8 mouse cellular contexts compared by ENCODE assay signal in the genomic region with DNA sequence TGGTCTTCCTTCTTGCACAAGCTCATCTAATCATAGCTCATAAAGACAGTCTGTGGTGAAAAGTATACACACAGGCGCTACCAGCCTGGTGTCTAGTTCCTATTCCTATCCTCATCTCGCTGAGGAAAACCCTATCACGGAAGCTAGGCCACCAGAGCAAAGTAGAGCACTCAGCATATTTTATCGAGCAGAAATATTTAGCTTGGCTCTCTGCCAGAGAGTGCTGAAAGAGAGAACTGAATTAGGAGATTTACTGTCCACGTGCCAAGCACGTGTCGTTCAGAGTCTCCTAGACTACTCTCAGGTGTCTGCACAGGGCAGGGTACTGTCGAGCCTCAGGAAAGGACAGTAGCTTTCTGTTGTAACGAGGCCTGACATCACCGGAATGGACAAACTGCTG. TPM values are rescaled to one million over a fixed set of nuclear protein-coding genes. Genes with fewer than 3 reads are reported as not detected.
DNase-seq lines count a peak whose midpoint lies in the region; ATAC-seq and TF ChIP-seq lines count a peak whose summit lies in the region.

No protein-coding gene starts in this region.

- H3K4me2 ChIP-seq in heart, embryonic 16.5 days (ENCODE audit: low read depth, low read length) = 0 out of 2 replicates have a peak overlapping the region, but pooled peaks have one; percentile 7
- no peak overlapping the region for H3K4me2 ChIP-seq in liver, postnatal 0 days (ENCODE audit: low read depth, low read length)

- H3K27ac ChIP-seq in heart, embryonic 16.5 days (ENCODE audit: low read length) = no peak overlapping the region
- no peak overlapping the region for H3K27ac ChIP-seq in liver, postnatal 0 days (ENCODE audit: low read depth)

- no peak overlapping the region for H3K4me3 ChIP-seq in heart, embryonic 16.5 days (ENCODE audit: low read length)
- H3K4me3 ChIP-seq in liver, postnatal 0 days (ENCODE audit: low read depth, low read length) = no peak overlapping the region

- no peak for DNase-seq in frontal cortex, postnatal 25 days (ENCODE audit: low spot score in 2 of 2)
- DNase-seq in Muller cell, postnatal 12 days (ENCODE audit: inconsistent ontology term) = peak; percentile 59
- peak; percentile 57 for DNase-seq in liver, postnatal 0 days
- DNase-seq in spleen, adult 18-20 months = no peak
- DNase-seq in layer of hippocampus, adult 18-20 months (ENCODE audit: low spot score in 2 of 2) = no peak

- peaks cover 42% of the 10 kb centered on the region for H3K27me3 ChIP-seq in heart, embryonic 16.5 days (ENCODE audit: control insufficient read depth, insufficient read depth, low read length)
- H3K27me3 ChIP-seq in liver, postnatal 0 days (ENCODE audit: insufficient read depth, low read length) = peaks cover 3% of the 10 kb centered on the region; the same call in 1 of the 2 replicates

- no peak overlapping the region for H3K9ac ChIP-seq in heart, embryonic 16.5 days (ENCODE audit: low read length)
- no peak overlapping the region for H3K9ac ChIP-seq in liver, postnatal 0 days (replicated peaks)

- no peak for TF ChIP-seq CTCF in liver, postnatal 0 days (IDR thresholded peaks at IDR 0.05; ENCODE audit: low read depth)

- TF ChIP-seq EP300 in liver, postnatal 0 days (IDR thresholded peaks at IDR 0.05; ENCODE audit: low read depth) = no peak

- WGBS in heart, embryonic 16.5 days = 12% methylated on average over 10 of the region's 10 CpGs
- WGBS in liver, postnatal 0 days (ENCODE audit: insufficient replicate concordance) = 25% methylated on average over 10 of the region's 10 CpGs

- 0 out of 2 replicates have a peak, but pooled peaks have one; percentile 44 for ATAC-seq in frontal cortex, adult (ENCODE audit: low TSS enrichment)
- ATAC-seq in heart, embryonic 16.5 days (replicated peaks; ENCODE audit: extremely low read depth, insufficient read depth, low FRiP score) = peak; percentile 82
- ATAC-seq in liver, postnatal 0 days = peak; percentile 94
- no peak for ATAC-seq in activated CD4-positive, CD25-positive, alpha-beta regulatory T cell, adult 4 months

- H3K9me3 ChIP-seq in heart, embryonic 16.5 days (replicated peaks; ENCODE audit: control insufficient read depth, low read length) = no peaks in the 10 kb centered on the region
- no peaks in the 10 kb centered on the region for H3K9me3 ChIP-seq in liver, postnatal 0 days (ENCODE audit: low read length)

- no peaks in the 10 kb centered on the region for H3K36me3 ChIP-seq in heart, embryonic 16.5 days (ENCODE audit: control insufficient read depth, insufficient read depth)
- H3K36me3 ChIP-seq in liver, postnatal 0 days (replicated peaks; ENCODE audit: insufficient read depth, low read length) = no peaks in the 10 kb centered on the region

- H3K4me1 ChIP-seq in heart, embryonic 16.5 days (ENCODE audit: control insufficient read depth, insufficient read depth, low read length) = peaks cover 12% of the 10 kb centered on the region
- H3K4me1 ChIP-seq in liver, postnatal 0 days (ENCODE audit: insufficient read depth) = no peaks in the 10 kb centered on the region; the same call in 1 of the 2 replicates

RNA-seq across cellular contexts. Expression of a gene that starts 54.0 kb away (rescaled TPM):
- polyA plus RNA-seq in heart, embryonic 16.5 days (2015; fragmentation: Nextera tagmentation; extraction: Ambion mirVana) = 0.98 and 1.3 TPM in 2 replicates
- polyA plus RNA-seq in liver, postnatal 0 days (2015; fragmentation: Nextera tagmentation; extraction: Ambion mirVana) = 0.15 and 0.20 TPM in 2 replicates
- polyA plus RNA-seq in activated CD4-positive, CD25-positive, alpha-beta regulatory T cell, adult 4 months (2017; shearing (Covaris generic)) = 10 to 100 TPM; 13.9 to 14.8 TPM
- total RNA-seq in layer of hippocampus, adult 18-20 months (2021) = under 1 TPM; 0.47 to 0.61 TPM

Comparison
In these comparisons a context has a peak if more than half of its experiments do, and no peak if none do; other contexts are left out.
1. DNase-seq: peak in Muller cell, postnatal 12 days (single experiment) and liver, postnatal 0 days (single experiment); none in frontal cortex, postnatal 25 days (0 of 2), spleen, adult 18-20 months (0 of 2) and layer of hippocampus, adult 18-20 months (0 of 2).